Mouse (Mus musculus) left cerebral cortex, postnatal 14 days (tissue): ENCODE data around the gene Dync1i1. TPM values are rescaled to one million over a fixed set of nuclear protein-coding genes. Genes with fewer than 3 reads are reported as not detected.
A peak's percentile ranks its signal among the peaks of the same experiment; 100 is the strongest.

Experiments used
- DNase-seq, 2 experiments: peaks; one replicate each; pipeline ENCODE4 v3.0.0; 2021 to 2022; ENCODE audit warnings: low spot score in 2 of 2, mixed read lengths in 1 of 2
- intact Hi-C: fragments of 180-260 bp; cut with DNase I; formaldehyde crosslinking; loops from one replicate; pipeline ENCODE4 v1.15.1; 2025
- total RNA-seq, 2 experiments: library from RNA; stranded (reverse); gene quantifications; 2 replicates each; pipeline ENCODE4 v1.2.3; 2021

The Dync1i1 gene
- total RNA-seq, 2 experiments from 2014 or later = 135 to 154 TPM

DNA sequence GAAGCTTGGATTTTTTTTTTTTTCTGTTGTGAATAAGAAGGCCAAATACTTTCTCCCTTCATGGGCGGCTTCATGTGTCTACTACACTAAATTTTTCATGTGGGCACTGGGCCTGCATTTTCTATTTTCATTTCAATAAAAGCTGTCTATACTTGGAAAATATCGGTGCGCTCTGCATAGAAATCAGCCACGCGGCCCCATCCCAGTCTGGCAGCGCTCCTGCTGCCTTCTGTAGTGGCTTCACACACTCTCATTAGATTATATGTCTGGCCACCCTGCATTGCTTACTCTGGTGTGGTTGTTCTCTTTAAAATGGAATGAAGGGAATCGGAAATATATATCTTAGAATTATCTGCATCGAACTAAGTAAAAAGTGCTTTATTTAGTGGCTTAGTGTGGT, 204.7 kb downstream of the Dync1i1 start:
- DNase-seq = peak in 1 of 2 experiments; percentile 40
- intact Hi-C loops = no loop called here

DNA sequence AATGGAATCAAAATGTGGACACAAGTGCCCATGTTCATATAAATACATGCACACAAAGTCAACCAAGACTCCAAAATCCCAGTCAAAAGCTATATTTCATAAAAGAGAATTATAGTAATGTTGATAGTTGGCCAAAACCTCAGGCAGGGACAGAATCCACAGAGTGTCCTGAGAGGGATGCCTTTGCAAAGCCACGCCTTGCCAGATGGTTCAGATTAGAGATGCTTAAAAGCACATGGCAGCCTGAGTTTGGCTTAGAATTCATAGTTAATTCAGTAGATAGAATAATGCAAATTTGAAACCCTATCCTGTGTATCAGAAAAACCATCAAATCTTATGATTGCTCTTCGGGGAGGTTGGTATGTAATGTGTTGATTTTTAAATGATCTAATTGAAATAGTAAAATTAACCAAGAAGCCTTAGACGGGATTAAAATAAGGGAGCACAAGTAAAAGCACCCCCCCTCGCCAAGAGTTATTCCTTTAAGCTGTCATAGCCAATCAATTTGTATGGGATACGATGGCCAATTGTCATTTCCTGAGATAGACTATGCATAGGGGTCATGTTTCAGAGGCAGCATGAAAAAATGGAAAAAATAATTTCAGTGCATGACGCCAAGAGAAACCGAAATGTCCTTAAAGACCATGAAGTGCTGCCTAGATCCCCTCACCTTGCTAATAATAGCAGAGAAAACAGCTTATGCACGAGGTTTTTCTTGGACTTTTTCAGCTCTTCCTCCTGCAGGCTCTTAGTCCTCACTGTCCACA, 210.3 kb downstream of the Dync1i1 start:
- intact Hi-C loops = no loop called here
- DNase-seq = no peak

DNA sequence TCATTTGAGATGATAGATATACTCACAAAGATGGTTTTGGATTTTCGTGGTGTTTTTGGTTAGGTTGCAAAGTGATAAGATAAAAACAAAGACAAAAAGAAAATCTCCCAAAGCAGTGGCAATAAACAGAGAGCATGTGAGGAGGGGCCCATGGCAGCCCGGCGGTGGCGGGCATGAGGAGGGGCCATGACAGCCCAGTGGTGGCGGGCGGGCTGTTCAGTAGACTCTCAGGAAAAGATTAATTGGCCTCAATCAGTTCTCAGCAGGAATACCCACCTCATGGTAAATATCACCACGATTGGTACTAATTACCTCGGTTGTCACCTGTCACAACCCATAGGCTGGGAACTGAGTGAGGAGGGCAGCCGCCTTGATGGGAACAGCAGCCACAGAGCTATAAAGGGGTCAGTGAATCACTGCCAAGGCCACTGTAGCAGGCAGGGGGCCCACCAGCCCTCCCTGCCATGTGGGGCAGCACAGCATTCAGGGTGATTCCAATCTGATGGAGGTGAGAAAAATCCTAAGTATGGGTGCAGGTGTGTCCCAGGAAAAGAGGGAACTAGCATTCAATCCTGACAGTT, 224.5 kb downstream of the Dync1i1 start:
- intact Hi-C loops = no loop called here
- no peak for DNase-seq

DNA sequence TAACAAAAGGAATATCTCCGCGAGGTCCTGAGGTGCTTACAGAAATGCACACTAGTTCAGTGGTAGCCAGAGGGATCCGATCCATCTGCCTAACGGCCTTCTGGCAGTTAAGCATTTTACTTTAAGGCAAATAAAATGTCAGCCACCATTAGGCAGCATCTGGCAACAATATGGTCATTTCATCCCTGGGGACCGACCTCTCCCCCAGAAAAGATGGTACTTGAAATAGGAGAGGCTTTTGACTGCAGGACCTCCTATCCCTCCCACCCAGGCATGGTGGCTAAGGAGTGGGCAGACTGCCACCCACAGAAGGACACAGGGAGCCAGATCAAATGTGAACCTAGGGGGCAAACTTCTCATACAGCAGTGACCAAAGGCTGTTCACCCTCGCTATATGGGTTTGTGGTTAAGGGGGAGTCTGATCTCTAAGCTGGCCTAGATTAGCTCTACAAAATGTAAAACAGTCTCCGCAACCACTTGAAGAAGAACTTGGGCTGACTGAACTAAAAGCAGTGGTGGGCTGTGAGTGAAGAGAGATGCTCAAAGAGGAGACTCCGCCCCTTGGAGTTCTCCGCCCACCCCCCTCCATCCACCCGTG, 231.0 kb downstream of the Dync1i1 start:
- intact Hi-C loops = no loop called here
- no peak for DNase-seq

DNA sequence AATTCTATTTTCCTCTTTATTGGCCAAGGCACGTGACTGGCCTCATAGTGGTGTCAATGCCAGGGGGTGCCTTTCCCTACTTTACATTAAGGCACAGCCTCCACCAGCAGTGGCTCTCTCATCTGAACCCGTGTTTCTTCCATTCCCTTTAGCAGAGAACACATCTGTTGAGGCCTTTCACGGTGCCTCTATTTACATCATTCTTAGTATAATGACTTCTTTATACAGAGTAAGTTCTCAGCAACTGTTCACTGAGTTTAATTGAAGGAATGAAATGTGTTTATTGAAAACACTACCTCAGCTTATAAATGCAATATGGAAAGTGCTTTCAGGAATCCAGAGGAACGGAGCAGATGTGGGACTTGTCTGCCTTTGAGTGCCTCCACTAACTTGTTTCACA, 235.3 kb downstream of the Dync1i1 start:
- no peak for DNase-seq
- intact Hi-C loops = no loop called here

- no peak for DNase-seq
- intact Hi-C loops = no loop called here
Measured at GRCm38 (mm10) chr6:5961960-5962359, 236.5 kb downstream of the Dync1i1 start.

GRCm38 (mm10) chr6:5966376-5966775, 240.9 kb downstream of the Dync1i1 start:
- intact Hi-C loops = no loop called here
- DNase-seq = no peak

- no peak for DNase-seq
Measured at GRCm38 (mm10) chr6:5966806-5967445, 241.5 kb downstream of the Dync1i1 start.

GRCm38 (mm10) chr6:5967545-5967944, 242.1 kb downstream of the Dync1i1 start:
- no peak for DNase-seq
- intact Hi-C loops = no loop called here

More at GRCm38 (mm10) chr6:5966806-5967445, 241.5 kb downstream of the Dync1i1 start:
- intact Hi-C loops = no loop called here

- no peak for DNase-seq
- intact Hi-C loops = no loop called here
Measured at GRCm38 (mm10) chr6:5969613-5970012, 244.2 kb downstream of the Dync1i1 start.

DNA sequence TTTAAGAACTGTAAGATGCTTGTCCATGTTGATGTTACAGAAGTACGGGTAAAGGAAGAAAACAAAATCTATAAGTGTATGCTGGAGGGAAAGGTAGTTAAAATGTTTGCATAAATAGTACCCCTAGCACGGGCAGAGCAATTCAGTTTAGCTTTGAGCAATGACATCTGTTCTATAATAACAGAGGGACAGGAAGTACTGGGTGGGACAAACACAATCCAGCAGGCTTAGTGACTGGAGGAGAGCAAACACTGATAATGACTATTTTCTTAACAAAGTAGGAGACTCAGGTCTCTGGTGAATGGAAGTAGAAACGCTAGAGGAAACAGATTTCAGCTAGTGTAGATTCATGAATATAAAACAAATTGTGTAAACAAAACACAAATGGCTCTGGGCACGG, 250.8 kb downstream of the Dync1i1 start:
- intact Hi-C loops = no loop called here
- no peak for DNase-seq

DNA sequence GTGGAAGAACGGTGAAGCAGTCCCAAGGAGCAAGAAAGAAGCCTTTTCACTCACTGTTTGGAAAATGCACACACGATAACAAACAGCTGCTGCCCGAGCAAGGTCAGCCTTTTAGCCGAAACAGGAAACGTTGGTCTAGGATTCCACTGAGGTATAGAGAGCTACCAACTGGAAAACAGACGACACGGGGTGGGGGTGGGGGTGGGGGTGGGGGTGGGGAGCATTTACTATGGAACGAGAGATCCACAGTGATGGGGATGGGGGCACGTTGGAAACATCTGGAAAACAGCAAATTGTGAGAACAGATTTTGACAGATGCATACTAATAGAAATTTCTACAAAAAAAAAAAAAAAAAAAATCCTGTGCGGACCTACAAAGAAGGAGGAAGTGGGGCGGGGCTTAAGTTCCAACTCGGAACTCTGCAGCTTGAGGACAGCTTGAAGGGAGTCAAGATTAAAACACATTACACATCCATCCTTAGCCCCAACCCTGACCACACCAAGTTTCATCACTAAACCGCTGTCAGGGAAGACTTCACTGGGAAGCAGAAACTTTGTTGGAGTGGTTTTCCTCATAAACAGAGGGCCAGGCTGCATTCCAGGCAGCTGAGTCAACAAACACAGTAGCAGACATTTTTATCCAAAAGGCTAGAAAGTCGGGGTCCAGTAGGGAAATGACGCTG, 251.9 kb downstream of the Dync1i1 start:
- no peak for DNase-seq
- intact Hi-C loops = no loop called here

GRCm38 (mm10) chr6:5991243-5991642, 265.8 kb downstream of the Dync1i1 start:
- intact Hi-C loops = loop anchor here (5.0 kb wide), 1 partner anchor 134 kb away; no protein-coding TSS in a partner anchor
- no peak for DNase-seq

- peak; percentile 59 to 70 for DNase-seq
- intact Hi-C loops = loop anchor here (5.0 kb wide), 1 partner anchor 135 kb away; no protein-coding TSS in a partner anchor
Measured at GRCm38 (mm10) chr6:5991817-5992755, 266.6 kb downstream of the Dync1i1 start.

DNA sequence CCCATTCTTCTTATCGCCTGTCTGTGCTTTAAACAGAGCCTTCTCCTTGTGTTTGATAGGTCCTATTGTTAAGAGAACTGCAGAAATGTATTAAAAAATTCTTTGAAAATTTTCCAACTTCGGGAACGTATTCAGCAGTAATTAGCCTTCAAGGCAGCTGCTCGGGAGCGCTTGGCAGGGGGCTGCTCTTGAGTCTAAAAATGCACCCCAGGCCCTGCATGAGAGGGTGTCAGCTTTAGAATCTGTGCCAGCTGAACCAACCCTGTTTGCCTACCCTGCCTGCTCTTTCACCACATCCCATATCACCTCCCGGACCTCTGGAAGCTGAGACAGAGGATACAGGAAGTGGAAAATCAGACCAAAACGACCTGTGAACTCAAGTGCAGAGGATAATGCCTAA, 267.6 kb downstream of the Dync1i1 start:
- intact Hi-C loops = loop anchor here (5.0 kb wide), 1 partner anchor 136 kb away; no protein-coding TSS in a partner anchor
- DNase-seq = peak in 1 of 2 experiments; percentile 15

DNA sequence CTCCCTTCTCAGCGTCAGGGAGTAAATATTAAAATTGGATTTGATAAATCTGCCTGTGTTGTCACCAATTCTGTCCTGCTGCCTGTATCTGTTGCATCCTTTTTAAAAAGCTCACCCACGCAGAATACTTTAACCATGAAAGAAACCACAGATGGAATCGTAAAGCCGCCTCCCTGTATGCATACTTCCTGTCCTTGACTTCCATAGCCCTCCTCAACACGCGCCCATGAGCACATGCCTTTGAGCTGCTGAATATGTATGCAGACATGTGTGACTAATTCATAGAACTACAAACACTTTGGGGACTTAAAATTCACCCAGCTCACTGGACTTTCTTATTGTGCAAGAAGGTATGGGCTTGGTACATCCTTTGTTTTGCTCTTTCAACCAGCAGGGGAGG, 272.1 kb downstream of the Dync1i1 start:
- DNase-seq = peak in 1 of 2 experiments; percentile 35
- intact Hi-C loops = no loop called here

- intact Hi-C loops = no loop called here
- DNase-seq = no peak
Measured at GRCm38 (mm10) chr6:6002061-6002460, 276.6 kb downstream of the Dync1i1 start.

- intact Hi-C loops = loop anchor here (5.0 kb wide), 1 partner anchor 143 kb away; no protein-coding TSS in a partner anchor
Measured at GRCm38 (mm10) chr6:6004756-6005485, 279.5 kb downstream of the Dync1i1 start.

More at GRCm38 (mm10) chr6:6004756-6005485, 279.5 kb downstream of the Dync1i1 start:
- DNase-seq = no peak
